Mouse (Mus musculus): ENCODE measurements around the gene Vmn2r97. TPM values are rescaled to one million over a fixed set of nuclear protein-coding genes. Genes with fewer than 3 reads are reported as not detected.
"Not testable (repeated sequence)": the region's sequence is repeated elsewhere in the genome, so short reads cannot be mapped to it uniquely, and the experiment has no call there.

The Vmn2r97 gene
- polyA plus RNA-seq (2012; fragmentation: generic; extraction: Trizol): not detected

DNA sequence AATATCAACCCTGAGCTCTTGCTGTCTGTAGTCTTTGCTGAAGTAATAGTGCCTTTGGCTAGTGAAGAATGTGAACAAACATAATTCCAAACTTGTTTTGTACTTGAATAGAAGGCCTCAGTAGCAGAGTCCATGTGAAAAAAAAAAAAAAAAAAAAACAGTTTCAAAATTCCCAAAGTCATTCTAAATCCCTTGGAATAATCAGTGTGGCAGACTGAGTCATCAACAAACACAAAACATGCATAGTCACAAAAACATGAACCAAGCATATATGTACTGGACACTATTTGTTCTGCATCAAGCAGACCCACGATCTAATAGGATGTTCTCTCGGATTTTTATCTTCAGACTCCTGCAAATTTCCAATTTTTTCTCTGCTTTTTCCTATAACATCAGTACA, at the start of gene Vmn2r97:
Gene Vmn2r97, plus strand, starts transcription at position 301 of the 400 bp plus-strand sequence.
- not testable (repeated sequence) for H3K4me3 ChIP-seq; H3K36me3 ChIP-seq (ENCODE audit: control insufficient read depth, insufficient read depth); H3K79me2 ChIP-seq (ENCODE audit: control insufficient read depth, insufficient read depth); H3ac ChIP-seq (ENCODE audit: control insufficient read depth, insufficient read length); H3K27me3 ChIP-seq (ENCODE audit: control insufficient read depth, insufficient read depth, insufficient read length); H3K4me2 ChIP-seq (ENCODE audit: low read depth)

DNA sequence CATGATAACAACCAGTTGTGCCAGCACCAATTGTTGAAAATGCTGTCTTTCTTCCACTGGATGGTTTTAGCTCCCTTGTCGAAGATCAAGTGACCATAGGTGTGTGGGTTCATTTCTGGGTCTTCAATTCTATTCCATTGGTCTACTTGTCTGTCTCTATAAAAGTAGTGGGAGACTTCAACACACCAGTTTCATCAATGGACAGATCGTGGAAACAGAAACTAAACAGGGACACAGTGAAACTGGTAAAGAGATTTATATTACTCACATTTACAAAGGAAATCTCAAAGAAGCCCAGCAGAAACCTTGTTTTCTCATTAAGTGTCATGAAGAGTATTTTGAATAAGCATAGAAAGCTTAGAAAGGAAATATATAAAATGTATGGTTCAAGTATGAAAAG, 31.7 kb upstream of the Vmn2r97 start:
- not testable (repeated sequence) for H3K79me2 ChIP-seq (ENCODE audit: control insufficient read depth, insufficient read depth); H3K4me2 ChIP-seq (ENCODE audit: low read depth); H3K36me3 ChIP-seq (ENCODE audit: control insufficient read depth, insufficient read depth); H3ac ChIP-seq (ENCODE audit: control insufficient read depth, insufficient read length); H3K27me3 ChIP-seq (ENCODE audit: control insufficient read depth, insufficient read depth, insufficient read length); H3K4me3 ChIP-seq

DNA sequence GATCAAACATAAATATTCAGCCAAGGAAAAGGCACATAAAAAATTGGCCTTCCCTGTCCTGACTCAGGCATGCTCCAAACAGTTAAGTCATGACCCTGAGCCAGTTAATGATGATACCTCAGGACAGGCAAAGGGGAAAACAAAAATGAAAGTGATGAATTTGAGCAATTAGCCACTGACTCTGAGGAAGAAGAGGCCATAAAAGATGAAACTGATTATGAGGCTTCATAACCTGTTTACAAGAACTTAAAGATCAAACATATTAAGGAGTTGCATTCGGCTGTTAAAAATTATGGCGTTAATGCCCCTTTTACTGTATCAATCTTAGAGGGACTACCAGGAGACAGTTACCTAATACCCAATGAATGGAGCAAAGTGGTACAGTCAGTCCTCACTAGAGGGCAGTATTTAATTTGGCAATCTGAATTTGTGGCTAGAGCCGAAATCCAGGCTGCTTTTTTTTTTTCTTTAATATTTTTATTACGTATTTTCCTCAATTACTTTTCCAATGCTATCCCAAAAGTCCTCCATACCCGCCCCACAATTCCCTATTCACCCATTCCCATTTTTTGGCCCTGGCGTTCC, 24.3 kb upstream of the Vmn2r97 start:
- no peaks in the 10 kb centered on the region for H3K79me2 ChIP-seq (ENCODE audit: control insufficient read depth, insufficient read depth)
- H3K27me3 ChIP-seq (ENCODE audit: control insufficient read depth, insufficient read depth, insufficient read length): no peaks in the 10 kb centered on the region
- H3K4me3 ChIP-seq: no peak overlapping the region
- no peak overlapping the region for H3ac ChIP-seq (ENCODE audit: control insufficient read depth, insufficient read length)
- H3K36me3 ChIP-seq (ENCODE audit: control insufficient read depth, insufficient read depth): no peaks in the 10 kb centered on the region
- TF ChIP-seq POLR2AphosphoS2 (IDR thresholded peaks at IDR 0.05; ENCODE audit: insufficient read length, low read depth): no peak
- no peak for TF ChIP-seq USF1 (IDR thresholded peaks at IDR 0.05; ENCODE audit: low read depth)
- no peak for TF ChIP-seq E2F4 (IDR thresholded peaks at IDR 0.05; ENCODE audit: insufficient read depth)
- no peak for TF ChIP-seq MYOG (IDR thresholded peaks at IDR 0.05; ENCODE audit: control insufficient read depth in 1 of 3, insufficient read depth in 1 of 3, insufficient read length in 2 of 3, low read depth in 2 of 3)
- no peak for TF ChIP-seq REST (IDR thresholded peaks at IDR 0.05; ENCODE audit: insufficient read depth, insufficient read length)
- no peak for TF ChIP-seq TCF12 (IDR thresholded peaks at IDR 0.05; ENCODE audit: insufficient read depth, poor library complexity, severe bottlenecking)
- TF ChIP-seq MAX (IDR thresholded peaks at IDR 0.05; ENCODE audit: low read depth): no peak
- TF ChIP-seq SRF (IDR thresholded peaks at IDR 0.05; ENCODE audit: control insufficient read depth, insufficient read length, low read depth): no peak
- TF ChIP-seq MYOD1 (IDR thresholded peaks at IDR 0.05; ENCODE audit: control insufficient read depth in 1 of 3, insufficient read length in 2 of 3, low read depth in 2 of 3): no peak
- TF ChIP-seq CEBPB (IDR thresholded peaks at IDR 0.05; ENCODE audit: insufficient read depth, poor library complexity, severe bottlenecking): no peak
- TF ChIP-seq POLR2A (IDR thresholded peaks at IDR 0.05; ENCODE audit: insufficient read length, low read depth): no peak
- no peak for TF ChIP-seq TCF3 (IDR thresholded peaks at IDR 0.05; ENCODE audit: insufficient read length, low read depth)
- H3K4me2 ChIP-seq (ENCODE audit: low read depth): peak overlapping the region; percentile 71

DNA sequence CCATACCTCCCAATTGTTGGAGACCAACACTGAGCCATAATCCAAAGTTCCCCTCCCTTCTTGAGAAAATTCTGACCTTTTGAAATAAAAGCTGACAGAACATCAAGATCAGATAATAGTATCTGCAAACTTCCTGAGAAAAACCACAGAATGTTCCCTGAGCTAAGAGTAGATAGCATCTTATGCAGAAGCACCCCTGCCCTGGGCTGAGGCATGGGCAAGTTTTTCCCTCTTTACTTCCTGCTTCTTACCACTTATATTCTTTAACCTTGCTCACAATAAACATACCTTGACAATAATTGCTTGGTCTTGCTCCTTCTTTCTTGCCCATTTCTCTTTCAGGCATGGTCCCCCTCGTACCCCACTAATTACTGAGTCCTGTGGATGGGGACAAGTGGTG, 43.7 kb downstream of the Vmn2r97 start:
- not testable (repeated sequence) for H3K4me3 ChIP-seq; H3K36me3 ChIP-seq (ENCODE audit: control insufficient read depth, insufficient read depth); H3K4me2 ChIP-seq (ENCODE audit: low read depth); H3K27me3 ChIP-seq (ENCODE audit: control insufficient read depth, insufficient read depth, insufficient read length); H3ac ChIP-seq (ENCODE audit: control insufficient read depth, insufficient read length); H3K79me2 ChIP-seq (ENCODE audit: control insufficient read depth, insufficient read depth)

DNA sequence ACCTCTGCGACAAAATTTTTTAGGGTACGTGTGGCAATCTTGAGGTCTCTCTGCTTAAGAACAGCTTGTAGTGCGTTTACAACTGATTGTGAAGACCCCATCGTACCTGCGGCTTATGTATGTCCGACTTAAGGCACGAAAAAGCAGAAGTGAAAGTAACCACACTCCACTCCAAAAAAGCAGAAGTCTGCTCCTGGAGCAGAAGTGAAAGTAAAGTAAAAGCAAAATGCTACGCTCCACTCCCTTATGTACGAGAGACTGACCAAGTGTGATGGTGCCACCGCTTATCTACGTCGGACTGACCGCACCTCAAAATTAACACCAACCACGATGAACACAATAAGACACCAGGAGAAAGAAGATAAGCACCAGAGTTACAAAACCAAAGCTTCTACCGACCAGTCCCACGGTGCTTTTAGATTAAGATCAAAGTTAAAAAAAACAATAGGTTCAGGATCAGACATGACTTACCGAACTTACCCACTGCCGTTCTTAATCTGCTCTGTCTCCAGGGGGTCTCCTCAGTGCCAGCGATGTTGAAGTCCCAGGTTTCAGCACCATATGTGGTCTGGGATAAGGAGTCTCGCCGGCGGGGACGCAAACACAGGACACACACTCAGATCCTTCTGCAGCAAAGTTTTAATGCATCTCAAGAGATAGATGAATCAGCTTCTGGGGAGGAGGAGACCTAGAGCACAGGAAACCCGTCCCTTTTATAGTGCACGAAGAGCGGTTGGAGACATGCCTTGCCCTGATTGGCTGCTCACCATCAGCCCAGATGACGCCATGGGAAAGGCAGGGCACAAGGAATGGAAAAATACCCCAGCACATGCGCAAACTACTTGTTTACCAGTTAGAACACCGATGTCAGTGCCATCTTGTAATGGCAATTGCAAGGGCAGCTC, 54.5 kb downstream of the Vmn2r97 start:
- Histone ChIP-seq H3K27me3 (ENCODE audit: control insufficient read depth, insufficient read depth, insufficient read length) (no peaks in the 10 kb centered on the region), H3ac (ENCODE audit: control insufficient read depth, insufficient read length) (no peak overlapping the region), H3K4me2 (ENCODE audit: low read depth) (no peak overlapping the region), H3K36me3 (ENCODE audit: control insufficient read depth, insufficient read depth) (no peaks in the 10 kb centered on the region), H3K4me3 (no peak overlapping the region), H3K79me2 (ENCODE audit: control insufficient read depth, insufficient read depth) (no peaks in the 10 kb centered on the region)
- TF ChIP-seq MAX (IDR thresholded peaks at IDR 0.05; ENCODE audit: low read depth) (no peak), USF1 (IDR thresholded peaks at IDR 0.05; ENCODE audit: low read depth) (no peak), POLR2A (IDR thresholded peaks at IDR 0.05; ENCODE audit: insufficient read length, low read depth) (no peak), E2F4 (IDR thresholded peaks at IDR 0.05; ENCODE audit: insufficient read depth) (no peak), CEBPB (IDR thresholded peaks at IDR 0.05; ENCODE audit: insufficient read depth, poor library complexity, severe bottlenecking) (no peak), POLR2AphosphoS2 (IDR thresholded peaks at IDR 0.05; ENCODE audit: insufficient read length, low read depth) (no peak), TCF3 (IDR thresholded peaks at IDR 0.05; ENCODE audit: insufficient read length, low read depth) (no peak), REST (IDR thresholded peaks at IDR 0.05; ENCODE audit: insufficient read depth, insufficient read length) (no peak), TCF12 (IDR thresholded peaks at IDR 0.05; ENCODE audit: insufficient read depth, poor library complexity, severe bottlenecking) (no peak), SRF (IDR thresholded peaks at IDR 0.05; ENCODE audit: control insufficient read depth, insufficient read length, low read depth) (no peak), MYOG (IDR thresholded peaks at IDR 0.05; ENCODE audit: control insufficient read depth in 1 of 3, insufficient read depth in 1 of 3, insufficient read length in 2 of 3, low read depth in 2 of 3) (no peak), MYOD1 (IDR thresholded peaks at IDR 0.05; ENCODE audit: control insufficient read depth in 1 of 3, insufficient read length in 2 of 3, low read depth in 2 of 3) (no peak)

Other genes with a start within 250 kb of the Vmn2r97 start
- not detected for gene Vmn2r98, start 139.2 kb downstream of the Vmn2r97 start, polyA plus RNA-seq (2012; fragmentation: generic; extraction: Trizol)